ENCODE assay signal across 9 mouse cellular contexts in the genomic region with DNA sequence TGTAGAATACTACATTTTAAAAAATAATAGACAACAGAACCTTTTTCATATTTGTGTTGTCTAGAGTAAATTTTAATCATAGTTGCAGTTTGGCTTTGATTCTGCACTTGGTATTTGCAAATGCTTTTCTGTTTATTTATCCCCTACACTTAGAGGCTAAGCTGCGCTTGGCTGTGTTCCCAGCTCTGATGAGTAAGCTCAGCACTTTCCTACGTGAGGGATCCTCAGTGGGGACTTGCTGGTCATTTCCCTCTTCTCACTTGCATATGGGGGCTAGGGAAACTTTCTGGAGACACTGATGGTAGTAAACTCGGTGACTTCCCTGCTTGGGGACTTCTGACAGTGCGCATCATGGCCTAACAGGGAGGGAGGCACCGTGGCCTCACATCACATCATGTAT. TPM values are rescaled to one million over a fixed set of nuclear protein-coding genes. Genes with fewer than 3 reads are reported as not detected.
DNase-seq lines count a peak whose midpoint lies in the region; ATAC-seq lines count a peak whose summit lies in the region.
"Had no signal": no experiment of that assay in that cellular context is flagged by ENCODE, and none has a peak within 500 bp of the region (broad histone marks: within the 10 kb centered on the region; RNA-seq: fewer than 3 reads in every experiment).

No protein-coding gene starts in this region.

- 63% methylated on average over 5 of the region's 5 CpGs for WGBS in limb, embryonic 13.5 days
- WGBS in limb, embryonic 10.5 days = 77% methylated on average over 5 of the region's 5 CpGs
- 47% methylated on average over 5 of the region's 5 CpGs for WGBS in stomach, embryonic 16.5 days

- no peak for ATAC-seq in limb, embryonic 13.5 days (ENCODE audit: low FRiP score, low read depth)
- 0 out of 2 replicates have a peak, but pooled peaks have one; percentile 58 for ATAC-seq in stomach, embryonic 16.5 days (ENCODE audit: insufficient read depth, low FRiP score)

- no peak overlapping the region for H3K4me2 ChIP-seq in limb, embryonic 13.5 days (replicated peaks)
- peak overlapping the region; percentile 30; the same call in 1 of the 2 replicates for H3K4me2 ChIP-seq in stomach, embryonic 16.5 days (ENCODE audit: low read depth, low read length)
- H3K4me2 ChIP-seq: neural tube, embryonic 12.5 days had no signal

- peak overlapping the region; percentile 49; the same call in 1 of the 2 replicates for H3K27ac ChIP-seq in limb, embryonic 13.5 days
- H3K27ac ChIP-seq in limb, embryonic 10.5 days = no peak overlapping the region
- no peak overlapping the region for H3K27ac ChIP-seq in stomach, embryonic 16.5 days (ENCODE audit: low read length)
- H3K27ac ChIP-seq: neural tube, embryonic 12.5 days had no signal

- no peak overlapping the region for H3K4me3 ChIP-seq in limb, embryonic 13.5 days
- H3K4me3 ChIP-seq in limb, embryonic 10.5 days = no peak overlapping the region
- no peak overlapping the region for H3K4me3 ChIP-seq in stomach, embryonic 16.5 days (replicated peaks; ENCODE audit: low read length)
- H3K4me3 ChIP-seq: neural tube, embryonic 12.5 days had no signal

- intact Hi-C loops in left cerebral cortex, postnatal 4 days (cut with DNase I) = no loop called here

- no peak overlapping the region; the same call in 1 of the 2 replicates for H3K9ac ChIP-seq in limb, embryonic 13.5 days
- no peak overlapping the region for H3K9ac ChIP-seq in stomach, embryonic 16.5 days (ENCODE audit: low read length)
- H3K9ac ChIP-seq: neural tube, embryonic 12.5 days had no signal

- no peaks in the 10 kb centered on the region for H3K9me3 ChIP-seq in limb, embryonic 13.5 days
- no peaks in the 10 kb centered on the region for H3K9me3 ChIP-seq in limb, embryonic 10.5 days (replicated peaks)
- H3K9me3 ChIP-seq in stomach, embryonic 16.5 days (replicated peaks; ENCODE audit: control insufficient read depth, low read length) = no peaks in the 10 kb centered on the region
- H3K9me3 ChIP-seq: neural tube, embryonic 12.5 days had no signal

- DNase-seq in limb, embryonic 10.5 days (ENCODE audit: low spot score) = no peak
- DNase-seq in adrenal gland, adult 8-10 months = peak; percentile 29
- peak; percentile 28 for DNase-seq in gastrocnemius, postnatal 25 days
- peak; percentile 34 for DNase-seq in left cerebral cortex, postnatal 4 days
- no peak for DNase-seq in layer of hippocampus, adult 9-11 months
- no peak for DNase-seq in thymus, postnatal 0 days (ENCODE audit: low spot score)

- H3K27me3 ChIP-seq in limb, embryonic 13.5 days = no peaks in the 10 kb centered on the region
- H3K27me3 ChIP-seq in limb, embryonic 10.5 days (ENCODE audit: low read depth, poor library complexity, severe bottlenecking) = no peaks in the 10 kb centered on the region
- H3K27me3 ChIP-seq in stomach, embryonic 16.5 days (ENCODE audit: control insufficient read depth, insufficient read depth, low read length) = no peaks in the 10 kb centered on the region
- H3K27me3 ChIP-seq: neural tube, embryonic 12.5 days had no signal

- peaks cover 42% of the 10 kb centered on the region for H3K4me1 ChIP-seq in limb, embryonic 13.5 days
- H3K4me1 ChIP-seq in limb, embryonic 10.5 days = peaks cover 5% of the 10 kb centered on the region; the same call in 1 of the 2 replicates
- peaks cover 14% of the 10 kb centered on the region for H3K4me1 ChIP-seq in stomach, embryonic 16.5 days (ENCODE audit: control insufficient read depth, insufficient read depth, low read length)

- H3K36me3 ChIP-seq in limb, embryonic 13.5 days = no peaks in the 10 kb centered on the region
- H3K36me3 ChIP-seq in limb, embryonic 10.5 days = no peaks in the 10 kb centered on the region
- H3K36me3 ChIP-seq in stomach, embryonic 16.5 days (ENCODE audit: control insufficient read depth, insufficient read depth, low read length) = no peaks in the 10 kb centered on the region
- H3K36me3 ChIP-seq: neural tube, embryonic 12.5 days had no signal

RNA-seq across cellular contexts. Expression of gene Sh3rf1, which starts 41.7 kb away (rescaled TPM):
- polyA plus RNA-seq in limb, embryonic 13.5 days (2015; fragmentation: Nextera tagmentation; extraction: Ambion mirVana) = 11.4 and 12.8 TPM in 2 replicates
- 7.7 and 7.8 TPM in 2 replicates for polyA plus RNA-seq in limb, embryonic 10.5 days (2016; fragmentation: Nextera tagmentation; extraction: Ambion mirVana)
- total RNA-seq in adrenal gland, adult 8-10 months (2022) = 10 to 100 TPM in 2 of 4 experiments, 1 to 10 TPM in 2; 8.7 to 13.5 (median 10.4) TPM
- total RNA-seq in gastrocnemius, postnatal 25 days (2021) = 1 to 10 TPM; 1.9 to 2.2 TPM
- total RNA-seq in left cerebral cortex, postnatal 4 days (2021) = 10 to 100 TPM; 40.2 to 47.3 TPM
- polyA plus RNA-seq in stomach, embryonic 16.5 days (2015; fragmentation: Nextera tagmentation; extraction: Ambion mirVana) = 10.2 and 11.0 TPM in 2 replicates
- polyA plus RNA-seq in thymus, postnatal 0 days (2015; fragmentation: Nextera tagmentation; extraction: Ambion mirVana) = 6.0 and 6.5 TPM in 2 replicates

Comparison
In these comparisons a context has a peak if more than half of its experiments do, and no peak if none do; other contexts are left out.
1. DNase-seq: peak in adrenal gland, adult 8-10 months (single experiment), gastrocnemius, postnatal 25 days (single experiment) and left cerebral cortex, postnatal 4 days (single experiment); none in limb, embryonic 10.5 days (single experiment), layer of hippocampus, adult 9-11 months (single experiment) and thymus, postnatal 0 days (single experiment).